Mouse (Mus musculus) intestine, embryonic 14.5 days (tissue): ENCODE results near the gene Tmem222. TPM values are rescaled to one million over a fixed set of nuclear protein-coding genes. Genes with fewer than 3 reads are reported as not detected.

Experiments used
- ATAC-seq: fragments of 200-750 bp; cut with Nextera tagmentation; replicated peaks from 2 replicates; pipeline ENCODE4 v1.8.0; 2017; ENCODE audit warnings: low read depth, moderate number of reproducible peaks, moderate TSS enrichment, moderate library complexity; ENCODE audit not compliant: low FRiP score, low TSS enrichment
- DNase-seq: peaks from one replicate; pipeline ENCODE4 v3.0.0-alpha.2; 2018; ENCODE audit warnings: low spot score
- H3K27ac ChIP-seq: fragments of 300-500 bp; sonication (generic); 2 replicates; pipeline ENCODE4 v1.5.1; 2014; ENCODE audit warnings: low read depth, mild to moderate bottlenecking, control low read depth
- H3K27me3 ChIP-seq: fragments of 300-500 bp; sonication (generic); replicated peaks from 2 replicates; pipeline ENCODE4 v1.6.1; 2014; ENCODE audit warnings: low read length, control low read depth; ENCODE audit not compliant: control insufficient read depth, insufficient read depth
- H3K36me3 ChIP-seq: fragments of 300-500 bp; sonication (generic); 2 replicates; pipeline ENCODE4 v1.6.1; 2014; ENCODE audit warnings: low read length, control low read depth; ENCODE audit not compliant: control insufficient read depth, insufficient read depth
- H3K4me1 ChIP-seq: fragments of 300-500 bp; sonication (generic); replicated peaks from 2 replicates; pipeline ENCODE4 v1.6.1; 2014; ENCODE audit warnings: low read length, control low read depth, mixed read lengths; ENCODE audit not compliant: control insufficient read depth, insufficient read depth
- H3K4me2 ChIP-seq: fragments of 300-500 bp; sonication (generic); 2 replicates; pipeline ENCODE4 v1.6.1; 2014; ENCODE audit warnings: low read length
- H3K4me3 ChIP-seq: fragments of 300-500 bp; sonication (generic); 2 replicates; pipeline ENCODE4 v1.5.1; 2014; ENCODE audit warnings: low read depth, low read length, control low read depth, mixed read lengths
- H3K9ac ChIP-seq: fragments of 300-500 bp; sonication (generic); 2 replicates; pipeline ENCODE4 v1.6.1; 2014; ENCODE audit warnings: mild to moderate bottlenecking, low read length
- H3K9me3 ChIP-seq: fragments of 300-500 bp; sonication (generic); 2 replicates; pipeline ENCODE4 v1.6.1; 2016; ENCODE audit warnings: low read length, control low read depth; ENCODE audit not compliant: control insufficient read depth
- whole genome bisulfite sequencing: fragments of 180-500 bp; shearing (Covaris S2); extraction: QIAGEN DNeasy Blood & Tissue Kit; methylation state at CpG from one replicate; pipeline ENCODE4 v1.1.7; 2014; 5-methylcytosine and 5-hydroxymethylcytosine counted together
- polyA plus RNA-seq: library from polyadenylated mRNA; unstranded; fragments of >200 nt; fragmentation: Nextera tagmentation; extraction: Ambion mirVana; gene quantifications from 2 replicates; pipeline ENCODE4 v1.2.1, GENCODE M21; 2014

Tmem222 gene
- polyA plus RNA-seq, 1 experiment from 2014 or later: 84.6 TPM

- H3K36me3 ChIP-seq: peaks cover 46% of the 10 kb centered on the region
- 74% methylated on average over 5 of the region's 5 CpGs for WGBS
- H3K4me1 ChIP-seq: 0 out of 2 replicates have a peak, but pooled peaks cover 16% of the 10 kb centered on the region
- no peak overlapping the region for H3K4me3 ChIP-seq
- no peaks in the 10 kb centered on the region for H3K9me3 ChIP-seq
- DNase-seq: no peak
- no peaks in the 10 kb centered on the region for H3K27me3 ChIP-seq
- H3K4me2 ChIP-seq: no peak overlapping the region
- no peak for ATAC-seq
- no peak overlapping the region for H3K27ac ChIP-seq
- H3K9ac ChIP-seq: no peak overlapping the region
Observed at GRCm38 (mm10) chr4:133302668-133303067, 25.1 kb upstream of the Tmem222 start.

GRCm38 (mm10) chr4:133301802-133302201 lies 24.2 kb upstream of the Tmem222 start:
- H3K27me3 ChIP-seq: no peaks in the 10 kb centered on the region
- 0 out of 2 replicates have a peak, but pooled peaks cover 18% of the 10 kb centered on the region for H3K4me1 ChIP-seq
- H3K4me2 ChIP-seq: no peak overlapping the region
- WGBS: 26% methylated on average over 4 of the region's 4 CpGs
- no peak for ATAC-seq
- H3K9ac ChIP-seq: no peak overlapping the region
- DNase-seq: peak; percentile 93
- H3K27ac ChIP-seq: no peak overlapping the region
- no peaks in the 10 kb centered on the region for H3K9me3 ChIP-seq
- peaks cover 51% of the 10 kb centered on the region for H3K36me3 ChIP-seq
- H3K4me3 ChIP-seq: no peak overlapping the region

GRCm38 (mm10) chr4:133300421-133300820 lies 22.8 kb upstream of the Tmem222 start:
- H3K4me3 ChIP-seq: no peak overlapping the region
- no peak overlapping the region for H3K27ac ChIP-seq
- H3K4me1 ChIP-seq: 0 out of 2 replicates have a peak, but pooled peaks cover 18% of the 10 kb centered on the region
- 84% methylated on average over 11 of the region's 11 CpGs for WGBS
- no peaks in the 10 kb centered on the region for H3K27me3 ChIP-seq
- peaks cover 58% of the 10 kb centered on the region for H3K36me3 ChIP-seq
- H3K9ac ChIP-seq: no peak overlapping the region
- DNase-seq (no peak), ATAC-seq (no peak)
- H3K4me2 ChIP-seq: no peak overlapping the region
- no peaks in the 10 kb centered on the region for H3K9me3 ChIP-seq

- H3K9me3 ChIP-seq: no peaks in the 10 kb centered on the region
- H3K9ac ChIP-seq: no peak overlapping the region
- H3K36me3 ChIP-seq: peaks cover 59% of the 10 kb centered on the region
- DNase-seq (no peak), ATAC-seq (no peak)
- H3K27ac ChIP-seq: no peak overlapping the region; the same call in 1 of the 2 replicates
- 37% methylated on average over 5 of the region's 5 CpGs for WGBS
- 0 out of 2 replicates have a peak, but pooled peaks cover 18% of the 10 kb centered on the region for H3K4me1 ChIP-seq
- no peak overlapping the region for H3K4me2 ChIP-seq
- H3K27me3 ChIP-seq: no peaks in the 10 kb centered on the region
- H3K4me3 ChIP-seq: no peak overlapping the region
Observed at GRCm38 (mm10) chr4:133299701-133300100, 22.1 kb upstream of the Tmem222 start.

- peaks cover 18% of the 10 kb centered on the region; the same call in 1 of the 2 replicates for H3K4me1 ChIP-seq
- WGBS: 40% methylated on average over 12 of the region's 12 CpGs
- no peaks in the 10 kb centered on the region for H3K9me3 ChIP-seq
- DNase-seq (no peak), ATAC-seq (no peak)
- no peak overlapping the region for H3K4me2 ChIP-seq
- no peaks in the 10 kb centered on the region for H3K27me3 ChIP-seq
- H3K4me3 ChIP-seq: no peak overlapping the region
- H3K9ac ChIP-seq: no peak overlapping the region
- H3K36me3 ChIP-seq: peaks cover 61% of the 10 kb centered on the region
- 0 out of 2 replicates have a peak overlapping the region, but pooled peaks have one; percentile 3 for H3K27ac ChIP-seq
Observed at GRCm38 (mm10) chr4:133298516-133299365, 21.1 kb upstream of the Tmem222 start.

- peaks cover 51% of the 10 kb centered on the region for H3K36me3 ChIP-seq
- no peak overlapping the region for H3K4me2 ChIP-seq
- no peak overlapping the region for H3K9ac ChIP-seq
- H3K27ac ChIP-seq: 0 out of 2 replicates have a peak overlapping the region, but pooled peaks have one; percentile 3
- no peaks in the 10 kb centered on the region for H3K9me3 ChIP-seq
- no peak overlapping the region for H3K4me3 ChIP-seq
- no peaks in the 10 kb centered on the region for H3K27me3 ChIP-seq
- H3K4me1 ChIP-seq: peaks cover 27% of the 10 kb centered on the region
- ATAC-seq (peak; percentile 71), DNase-seq (peak; percentile 89)
- WGBS: 4% methylated on average over 5 of the region's 5 CpGs
Observed at GRCm38 (mm10) chr4:133297801-133298238, 20.2 kb upstream of the Tmem222 start.

GRCm38 (mm10) chr4:133297360-133297759 lies 19.8 kb upstream of the Tmem222 start:
- H3K9ac ChIP-seq: no peak overlapping the region

GRCm38 (mm10) chr4:133294084-133294483 lies 16.5 kb upstream of the Tmem222 start:
- no peaks in the 10 kb centered on the region for H3K27me3 ChIP-seq
- WGBS: 58% methylated on average over 11 of the region's 11 CpGs
- H3K9me3 ChIP-seq: no peaks in the 10 kb centered on the region
- H3K4me3 ChIP-seq: no peak overlapping the region
- H3K4me1 ChIP-seq: peaks cover 22% of the 10 kb centered on the region
- no peak overlapping the region for H3K9ac ChIP-seq
- ATAC-seq (no peak), DNase-seq (no peak)
- H3K4me2 ChIP-seq: no peak overlapping the region
- peaks cover 27% of the 10 kb centered on the region for H3K36me3 ChIP-seq
- no peak overlapping the region for H3K27ac ChIP-seq

More at GRCm38 (mm10) chr4:133297360-133297759, 19.8 kb upstream of the Tmem222 start:
- Histone ChIP-seq H3K4me3 (no peak overlapping the region), H3K4me2 (no peak overlapping the region), H3K27me3 (no peaks in the 10 kb centered on the region), H3K27ac (no peak overlapping the region), H3K9me3 (no peaks in the 10 kb centered on the region), H3K36me3 (peaks cover 50% of the 10 kb centered on the region), H3K4me1 (peaks cover 28% of the 10 kb centered on the region)
- DNase-seq (no peak), ATAC-seq (no peak)
- 64% methylated on average over 10 of the region's 10 CpGs for WGBS
